Mouse (Mus musculus) CH12.LX (cell line): ENCODE data around the gene Fbf1. TPM values are rescaled to one million over a fixed set of nuclear protein-coding genes. Genes with fewer than 3 reads are reported as not detected.

Experiments
- DNase-seq: peaks from one replicate; pipeline ENCODE4 v3.0.0-alpha.2; 2013; ENCODE audit errors: extremely low read depth
- H3K27ac ChIP-seq: 2 replicates; pipeline ENCODE4 v1.5.1; 2012; ENCODE audit warnings: low read depth, mild to moderate bottlenecking, control low read depth, moderate library complexity; ENCODE audit not compliant: insufficient read depth
- H3K27me3 ChIP-seq: replicated peaks from 2 replicates; pipeline ENCODE3; 2012; ENCODE audit warnings: inconsistent platforms
- H3K36me3 ChIP-seq, 2 experiments: replicated peaks in 1 of 2; 2 replicates each; pipeline versions ENCODE3 to v1.6.1; 2012; ENCODE audit warnings: inconsistent platforms in 1 of 2, low read length in 1 of 2, mild to moderate bottlenecking in 1 of 2, mixed read lengths in 1 of 2, moderate library complexity in 1 of 2; ENCODE audit not compliant: control insufficient read depth in 1 of 2, insufficient read depth in 1 of 2
- H3K4me1 ChIP-seq, 2 experiments: 2 replicates each; pipeline ENCODE4 v1.6.1; 2012; ENCODE audit warnings: inconsistent platforms in 1 of 2, moderate library complexity in 1 of 2; ENCODE audit not compliant: insufficient read depth in 2 of 2, control insufficient read depth in 1 of 2
- H3K4me2 ChIP-seq: 2 replicates; pipeline ENCODE4 v1.6.1; 2012; ENCODE audit warnings: low read depth, mild to moderate bottlenecking, control low read depth; ENCODE audit not compliant: poor library complexity, insufficient read depth, severe bottlenecking
- H3K4me3 ChIP-seq, 3 experiments: fragments of 150-350 bp in 1 of 3; sonication (generic) in 1 of 3; replicated peaks in 1 of 3; 2 replicates each; pipeline versions ENCODE3 to v1.5.1; 2011 to 2012; ENCODE audit warnings: low read depth in 2 of 3, low read length in 2 of 3, mild to moderate bottlenecking in 2 of 3, moderate library complexity in 2 of 3, control low read depth in 1 of 3, improper control_type of control experiment in 1 of 3, inconsistent platforms in 1 of 3, mixed read lengths in 1 of 3; ENCODE audit not compliant: poor library complexity in 1 of 3
- H3K79me2 ChIP-seq: replicated peaks from 2 replicates; pipeline ENCODE4 v1.6.1; 2012; ENCODE audit warnings: mild to moderate bottlenecking, moderate library complexity; ENCODE audit not compliant: control insufficient read depth, poor library complexity, insufficient read depth, severe bottlenecking; ENCODE audit errors: extremely low read depth
- H3K9ac ChIP-seq: 2 replicates; pipeline ENCODE4 v1.6.1; 2012; ENCODE audit warnings: low read depth, mild to moderate bottlenecking, control low read depth, moderate library complexity; ENCODE audit not compliant: insufficient read depth
- H3K9me3 ChIP-seq: replicated peaks from 2 replicates; pipeline ENCODE3; 2012; ENCODE audit warnings: low read length, inconsistent platforms, mixed read lengths
- BHLHE40 ChIP-seq: IDR thresholded peaks from 2 replicates; pipeline ENCODE4 v1.6.1; 2011; ENCODE audit warnings: mild to moderate bottlenecking, low read depth, low read length, improper control_type of control experiment
- CHD1 ChIP-seq: IDR thresholded peaks from 2 replicates; pipeline ENCODE4 v1.6.1; 2012; ENCODE audit warnings: low read depth, low read length, improper control_type of control experiment, inconsistent platforms
- CTCF ChIP-seq, 2 experiments: IDR thresholded peaks in 1 of 2; conservative IDR thresholded peaks in 1 of 2; 2 replicates each; pipeline ENCODE4 v1.5.1; 2011 to 2012; ENCODE audit warnings: low read depth in 2 of 2, low read length in 2 of 2, improper control_type of control experiment in 1 of 2, inconsistent platforms in 1 of 2, mild to moderate bottlenecking in 1 of 2, moderate library complexity in 1 of 2
- ELF1 ChIP-seq: IDR thresholded peaks from 2 replicates; pipeline ENCODE4 v1.6.1; 2014; ENCODE audit warnings: low read depth, mild to moderate bottlenecking, inconsistent platforms, low read length, improper control_type of control experiment
- EP300 ChIP-seq: IDR thresholded peaks from 2 replicates; pipeline ENCODE4 v1.6.1; 2011; ENCODE audit warnings: low read length, improper control_type of control experiment
- GABPA ChIP-seq: IDR thresholded peaks from 2 replicates; pipeline ENCODE4 v1.6.1; 2012; ENCODE audit warnings: low read depth, low read length, improper control_type of control experiment, inconsistent platforms; ENCODE audit not compliant: insufficient replicate concordance
- KAT2A ChIP-seq: IDR thresholded peaks from 2 replicates; pipeline ENCODE4 v1.6.1; 2012; ENCODE audit warnings: low read length, improper control_type of control experiment, inconsistent platforms; ENCODE audit not compliant: insufficient replicate concordance
- MAZ ChIP-seq: IDR thresholded peaks from 2 replicates; pipeline ENCODE4 v1.6.1; 2012; ENCODE audit warnings: low read depth, mild to moderate bottlenecking, inconsistent platforms, low read length, improper control_type of control experiment, moderate library complexity
- MEF2A ChIP-seq: IDR thresholded peaks from 2 replicates; pipeline ENCODE4 v1.6.1; 2014; ENCODE audit warnings: low read depth, mild to moderate bottlenecking, inconsistent platforms, low read length, improper control_type of control experiment, borderline replicate concordance
- MXI1 ChIP-seq: IDR thresholded peaks from 2 replicates; pipeline ENCODE4 v1.6.1; 2011; ENCODE audit warnings: mild to moderate bottlenecking, low read depth, low read length, improper control_type of control experiment
- MYC ChIP-seq: IDR thresholded peaks from 2 replicates; pipeline ENCODE4 v1.6.1; 2011; ENCODE audit warnings: low read depth, mild to moderate bottlenecking, improper control_type of control experiment, low read length
- NELFE ChIP-seq: IDR thresholded peaks from 2 replicates; pipeline ENCODE4 v1.6.1; 2011; ENCODE audit warnings: low read depth, low read length, improper control_type of control experiment
- NRF1 ChIP-seq: IDR thresholded peaks from 2 replicates; pipeline ENCODE4 v1.6.1; 2014; ENCODE audit warnings: low read depth, mild to moderate bottlenecking, inconsistent platforms, low read length, improper control_type of control experiment, moderate library complexity
- PAX5 ChIP-seq: IDR thresholded peaks from 2 replicates; pipeline ENCODE4 v1.6.1; 2012; ENCODE audit warnings: low read length, inconsistent platforms, mixed read lengths
- POLR2A ChIP-seq: IDR thresholded peaks from 2 replicates; pipeline ENCODE4 v1.6.1; 2011; ENCODE audit warnings: low read depth, mild to moderate bottlenecking, improper control_type of control experiment, low read length
- SMC3 ChIP-seq: IDR thresholded peaks from 2 replicates; pipeline ENCODE4 v1.6.1; 2011; ENCODE audit warnings: low read depth, low read length, improper control_type of control experiment
- TBP ChIP-seq: conservative IDR thresholded peaks from 2 replicates; pipeline ENCODE4 v1.6.1; 2011; ENCODE audit warnings: low read depth, low read length, improper control_type of control experiment
- TCF12 ChIP-seq: IDR thresholded peaks from 2 replicates; pipeline ENCODE4 v1.6.1; 2014; ENCODE audit warnings: low read depth, mild to moderate bottlenecking, inconsistent platforms, low read length, improper control_type of control experiment
- USF1 ChIP-seq: IDR thresholded peaks from 2 replicates; pipeline ENCODE4 v1.6.1; 2014; ENCODE audit warnings: low read depth, mild to moderate bottlenecking, inconsistent platforms, low read length, improper control_type of control experiment
- USF2 ChIP-seq: conservative IDR thresholded peaks from 2 replicates; pipeline ENCODE4 v1.6.1; 2011; ENCODE audit warnings: low read depth, low read length, improper control_type of control experiment
- dilution Hi-C: fragments of 300-500 bp; cut with MboI; formaldehyde crosslinking; loops from 2 replicates; pipeline ENCODE4 v1.14.3; 2020; ENCODE audit warnings: low sequenced_read_pairs; ENCODE audit not compliant: extremely low pct_unique_long_range_greater_than_20kb, extremely low pct_ligation_motif_present
- in situ Hi-C: fragments of 300-500 bp; cut with MboI; formaldehyde crosslinking; loops from 3 replicates; pipeline ENCODE4 v1.14.3; 2019; ENCODE audit warnings: low sequenced_read_pairs, low pct_ligation_motif_present, low pct_unique_long_range_greater_than_20kb, mixed read lengths
- polyA plus RNA-seq: library from polyadenylated mRNA; unstranded; fragments of >175 nt; gene quantifications from 2 replicates; pipeline ENCODE4 v1.2.1, GENCODE M21; 2012; ENCODE audit warnings: low read depth; ENCODE audit not compliant: insufficient read length
- total RNA-seq, 2 experiments: library from RNA; depleted of rRNA; stranded (reverse); fragments of 300-350 nt in 1 of 2; fragments of >200 nt in 1 of 2; gene quantifications; 2 replicates each; pipeline ENCODE4 v1.2.3; 2012 to 2014

The Fbf1 gene
- total and polyA plus RNA-seq, 3 experiments: 23.9 to 44.8 (median 39.0) TPM

GRCm38 (mm10) chr11:116163002-116163401 lies 5.0 kb downstream of the Fbf1 start:
- dilution Hi-C loops: no loop called here

GRCm38 (mm10) chr11:116162146-116162545 lies 5.8 kb downstream of the Fbf1 start:
- H3K4me3 ChIP-seq: no peak overlapping the region
- no peaks in the 10 kb centered on the region for H3K9me3 ChIP-seq
- no peaks in the 10 kb centered on the region for H3K27me3 ChIP-seq
- no peak for DNase-seq
- in situ Hi-C loops: no loop called here
- H3K9ac ChIP-seq: no peak overlapping the region
- H3K27ac ChIP-seq: no peak overlapping the region
- H3K4me2 ChIP-seq: no peak overlapping the region
- peaks cover 48 to 87% of the 10 kb centered on the region in 2 experiments for H3K36me3 ChIP-seq
- peaks cover under 1% of the 10 kb centered on the region; the same call in 1 of the 2 replicates for H3K79me2 ChIP-seq
- H3K4me1 ChIP-seq: peaks cover 0 to 8% of the 10 kb centered on the region in 2 experiments; a peak in 2 of 4 replicates
- TF ChIP-seq MAZ (no peak), GABPA (no peak), CHD1 (no peak), TCF12 (no peak), MXI1 (no peak), KAT2A (no peak), EP300 (no peak), NELFE (no peak), MEF2A (no peak), BHLHE40 (no peak), PAX5 (no peak)
- dilution Hi-C loops: no loop called here

More at GRCm38 (mm10) chr11:116163002-116163401, 5.0 kb downstream of the Fbf1 start:
- Histone ChIP-seq H3K36me3 (peaks cover 42 to 78% of the 10 kb centered on the region in 2 experiments), H3K27ac (no peak overlapping the region), H3K27me3 (no peaks in the 10 kb centered on the region), H3K4me1 (peaks cover 0 to 12% of the 10 kb centered on the region in 2 experiments; a peak in 2 of 4 replicates), H3K79me2 (peaks cover 6% of the 10 kb centered on the region; the same call in 1 of the 2 replicates), H3K9me3 (no peaks in the 10 kb centered on the region), H3K4me2 (no peak overlapping the region), H3K9ac (no peak overlapping the region), H3K4me3 (no peak overlapping the region)
- in situ Hi-C loops: no loop called here
- TF ChIP-seq PAX5 (no peak), MEF2A (no peak), NRF1 (no peak), MAZ (no peak), EP300 (no peak), TBP (no peak), BHLHE40 (no peak), ELF1 (no peak), USF1 (no peak), MYC (no peak), KAT2A (no peak), SMC3 (no peak), POLR2A (no peak), USF2 (no peak), CTCF (conservative IDR thresholded peaks at IDR 0.05 in 1 of 2, IDR thresholded peaks at IDR 0.05 in 1 of 2; ENCODE audit: low read depth in 2 of 2, low read length in 2 of 2) (no peak)
- no peak for DNase-seq
